Mouse (Mus musculus) testis, adult 2 months (tissue): ENCODE measurements at regions not wholly inside any gene's neighbourhood (a gene's known extent, or its start where the extent isn't known, plus 50 kb on each side); places are given as distances from the start of the nearest gene placed in this dataset.

ENCODE experiments used
- CTCF ChIP-seq: fragments of 200-500 bp; IDR thresholded peaks from 2 replicates; pipeline ENCODE4 v1.5.1; 2012; ENCODE audit warnings: low read depth, mild to moderate bottlenecking, inconsistent platforms, low read length, moderate library complexity; ENCODE audit not compliant: control insufficient read depth, insufficient read depth, insufficient replicate concordance
- POLR2A ChIP-seq: fragments of 200-500 bp; IDR thresholded peaks from 2 replicates; pipeline ENCODE4 v1.6.1; 2012; ENCODE audit warnings: low read depth, mild to moderate bottlenecking, inconsistent platforms, low read length, moderate library complexity; ENCODE audit not compliant: control insufficient read depth

DNA sequence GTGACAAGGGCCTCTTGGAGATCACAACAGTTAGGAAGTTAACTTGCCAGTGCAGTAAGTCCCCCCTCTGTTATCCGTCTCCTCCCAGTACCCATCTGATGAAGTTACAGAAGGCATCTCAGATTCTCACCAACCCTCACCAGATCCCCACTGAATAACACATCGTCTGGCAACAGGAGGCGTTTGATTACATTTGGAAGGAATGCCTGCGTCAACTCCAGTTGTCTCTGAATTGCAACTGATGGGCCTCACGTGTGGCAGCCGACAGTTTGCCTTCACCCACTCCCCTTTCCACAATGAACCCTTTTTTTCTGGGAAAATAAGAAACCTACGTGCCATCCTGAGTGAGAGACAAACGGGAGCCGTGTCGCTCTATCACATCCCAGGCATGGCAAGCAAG is 64.8 kb upstream of the Bcl6 start:
- TF ChIP-seq CTCF (no peak), POLR2A (no peak)
